Mouse (Mus musculus) T-helper 2 cell (primary cell): ENCODE results near the gene Anapc5.

ENCODE experiments used
- in situ Hi-C: fragments of 300-600 bp; cut with MboI, MseI; formaldehyde crosslinking; loops from one replicate; pipeline ENCODE4 v1.15.1; 2025; ENCODE audit warnings: high pct_unique_total_duplicates

The Anapc5 gene

GRCm38 (mm10) chr5:122820777-122821523 is at the start of gene Anapc5:
Gene Anapc5, minus strand, starts transcription at chr5:122821339.
- in situ Hi-C loops, result loop anchor here (10.0 kb wide), 1 partner anchor 1084 kb away; the partner anchor contains the start of gene Denr

GRCm38 (mm10) chr5:122863053-122863452 is 41.9 kb upstream of the Anapc5 start:
- in situ Hi-C loops, result no loop called here

DNA sequence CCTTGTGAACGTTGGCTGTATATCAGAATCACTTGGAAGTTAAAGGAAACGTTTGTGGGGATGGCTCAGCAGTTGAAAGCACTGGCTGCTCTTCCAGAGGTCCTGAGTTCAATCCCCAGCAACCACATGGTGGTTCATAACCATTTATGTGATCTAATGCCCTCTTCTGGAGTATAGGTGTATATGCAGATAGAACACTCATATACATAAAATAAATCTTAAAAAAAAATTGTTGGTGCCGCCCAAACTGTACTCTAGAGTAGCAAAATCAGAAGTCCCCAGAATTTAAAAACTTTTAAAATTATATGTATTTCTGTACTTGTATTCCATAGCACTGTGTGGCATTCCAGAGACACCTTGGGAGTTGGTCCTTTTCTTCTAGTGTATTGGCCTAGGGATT is 34.7 kb upstream of the Anapc5 start:
- in situ Hi-C loops, result loop anchor here (10.0 kb wide), 1 partner anchor 809 kb away; no protein-coding TSS in a partner anchor

DNA sequence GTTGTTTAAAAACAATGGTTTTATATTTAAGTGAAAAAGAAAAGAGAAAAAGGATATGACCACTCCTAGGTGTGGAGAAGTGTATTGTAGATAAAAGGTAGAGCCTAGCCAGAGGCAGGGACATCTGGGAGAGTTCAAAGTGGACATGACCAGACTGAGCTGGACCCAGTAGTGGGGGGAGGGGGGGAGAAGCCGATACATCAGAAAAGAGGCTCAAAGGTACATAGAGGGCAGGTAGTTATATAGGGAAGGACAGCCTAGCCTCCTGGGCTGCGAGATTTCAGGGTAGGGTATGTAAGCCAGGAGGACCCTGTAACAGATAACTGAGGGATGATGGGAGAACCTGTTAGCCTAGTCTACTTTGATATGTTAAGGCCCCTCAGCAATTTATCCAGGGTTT is 31.5 kb upstream of the Anapc5 start:
- in situ Hi-C loops, result loop anchor here (10.0 kb wide), 1 partner anchor 812 kb away; no protein-coding TSS in a partner anchor

DNA sequence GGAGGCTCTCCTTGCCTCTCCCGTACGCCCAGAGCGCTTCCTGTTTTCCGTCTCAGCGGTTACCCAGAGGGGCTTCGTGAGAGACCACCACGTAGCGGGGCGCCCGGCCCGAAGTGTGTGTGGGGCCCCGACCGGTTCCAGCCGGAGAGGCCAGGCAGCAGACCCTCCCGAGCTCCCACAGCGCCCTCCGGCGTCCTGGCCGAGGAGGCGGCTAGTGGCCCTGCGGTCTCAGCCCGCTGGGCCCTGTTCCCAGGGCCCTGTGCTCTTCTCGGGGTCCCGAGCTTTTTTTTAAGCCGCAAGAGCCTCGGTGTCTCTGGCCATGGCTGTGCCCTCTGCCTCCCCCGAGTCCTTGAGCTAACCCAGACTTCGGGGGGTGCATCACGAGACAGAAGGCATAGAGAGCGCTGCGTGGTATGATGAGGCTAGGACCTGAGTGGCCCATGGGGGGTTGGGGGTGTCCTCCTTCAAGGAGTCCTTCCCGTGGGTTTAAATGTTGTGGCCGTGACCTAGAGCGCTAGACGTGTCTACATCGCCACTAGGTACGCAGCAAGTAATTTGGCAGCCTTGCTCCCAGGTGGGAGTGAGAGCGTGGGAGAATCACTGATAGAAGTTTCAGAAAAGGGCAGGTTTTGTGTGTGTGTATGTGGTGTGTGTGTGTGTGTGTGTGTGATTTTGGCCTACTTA is 29.3 kb upstream of the Anapc5 start:
- in situ Hi-C loops, result loop anchor here (10.0 kb wide), 1 partner anchor 814 kb away; no protein-coding TSS in a partner anchor

- in situ Hi-C loops, result loop anchor here (10.0 kb wide), 1 partner anchor 815 kb away; no protein-coding TSS in a partner anchor
Observed at GRCm38 (mm10) chr5:122849521-122850318, 28.6 kb upstream of the Anapc5 start, which contains the start of gene Rnf34. Gene Rnf34, plus strand, starts transcription at chr5:122850048.

GRCm38 (mm10) chr5:122843799-122844198 is 22.7 kb upstream of the Anapc5 start:
- in situ Hi-C loops, result no loop called here

- in situ Hi-C loops, result no loop called here
Observed at GRCm38 (mm10) chr5:122841126-122841525, 20.0 kb upstream of the Anapc5 start.

DNA sequence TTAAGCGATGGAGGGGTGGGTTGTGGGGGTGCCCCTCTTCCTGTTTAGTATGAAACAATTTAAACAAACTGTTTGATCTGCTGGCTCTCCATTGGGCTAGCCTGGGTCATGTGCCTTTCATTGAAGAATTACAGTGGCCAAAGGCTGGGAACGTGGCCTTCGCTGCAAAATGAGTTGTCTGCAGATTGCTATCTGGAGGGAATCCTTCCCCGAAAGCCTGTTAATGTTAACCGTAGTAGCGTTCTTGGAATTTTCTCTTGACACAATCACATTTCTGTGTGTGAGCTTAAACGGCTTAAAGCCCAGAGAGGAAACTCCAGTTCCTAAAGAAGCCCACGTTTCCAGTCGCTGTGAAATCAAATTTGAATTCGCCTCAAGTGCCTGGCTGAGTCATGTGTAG is 11.9 kb upstream of the Anapc5 start:
- in situ Hi-C loops, result no loop called here

GRCm38 (mm10) chr5:122832536-122832935 is 11.4 kb upstream of the Anapc5 start:
- in situ Hi-C loops, result no loop called here

GRCm38 (mm10) chr5:122825099-122825498 is 4.0 kb upstream of the Anapc5 start:
- in situ Hi-C loops, result loop anchor here (10.0 kb wide), 1 partner anchor 1080 kb away; the partner anchor contains the start of gene Denr

- in situ Hi-C loops, result loop anchor here (10.0 kb wide), 1 partner anchor 1080 kb away; the partner anchor contains the start of gene Denr
Observed at GRCm38 (mm10) chr5:122824450-122824849, 3.3 kb upstream of the Anapc5 start.

GRCm38 (mm10) chr5:122823976-122824375 is 2.8 kb upstream of the Anapc5 start:
- in situ Hi-C loops, result loop anchor here (10.0 kb wide), 1 partner anchor 1081 kb away; the partner anchor contains the start of gene Denr

DNA sequence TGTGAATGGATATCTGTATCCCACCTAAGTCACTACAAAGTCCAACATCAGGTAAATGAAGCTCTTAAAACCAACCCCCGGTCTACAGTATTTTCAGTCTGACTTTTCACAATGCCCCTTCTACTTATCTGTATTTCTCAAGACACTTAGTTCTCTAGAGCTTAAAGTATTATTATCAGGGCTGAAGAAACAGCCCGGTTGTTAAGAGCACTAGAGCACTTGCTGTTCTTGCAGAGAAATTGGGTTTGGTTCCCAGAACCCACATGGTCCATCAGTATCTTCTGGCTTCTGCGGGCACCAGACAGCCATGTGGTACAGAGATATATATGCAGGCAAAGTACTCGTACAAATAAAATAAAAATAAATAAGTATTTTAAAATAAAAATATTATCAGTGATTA is 1.3 kb upstream of the Anapc5 start:
- in situ Hi-C loops, result loop anchor here (10.0 kb wide), 1 partner anchor 1082 kb away; the partner anchor contains the start of gene Denr

DNA sequence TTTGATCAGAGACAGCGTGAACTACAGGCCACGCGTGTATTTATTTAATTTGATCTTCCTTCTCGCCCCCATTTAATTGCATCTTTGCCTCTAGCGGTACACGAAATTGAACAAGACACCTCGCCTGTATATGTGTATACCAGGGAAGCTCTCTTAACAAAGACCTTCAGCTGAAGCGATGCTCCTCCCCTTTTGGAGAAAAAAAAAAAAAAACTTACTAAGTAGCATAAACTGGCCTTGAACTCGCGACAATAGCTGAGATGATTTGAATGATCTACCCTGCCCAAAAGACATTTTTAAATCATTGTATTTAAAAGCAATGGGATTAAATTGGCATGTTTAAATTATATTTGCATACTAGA is 366 bp upstream of the Anapc5 start:
- in situ Hi-C loops, result loop anchor here (10.0 kb wide), 1 partner anchor 1083 kb away; the partner anchor contains the start of gene Denr

DNA sequence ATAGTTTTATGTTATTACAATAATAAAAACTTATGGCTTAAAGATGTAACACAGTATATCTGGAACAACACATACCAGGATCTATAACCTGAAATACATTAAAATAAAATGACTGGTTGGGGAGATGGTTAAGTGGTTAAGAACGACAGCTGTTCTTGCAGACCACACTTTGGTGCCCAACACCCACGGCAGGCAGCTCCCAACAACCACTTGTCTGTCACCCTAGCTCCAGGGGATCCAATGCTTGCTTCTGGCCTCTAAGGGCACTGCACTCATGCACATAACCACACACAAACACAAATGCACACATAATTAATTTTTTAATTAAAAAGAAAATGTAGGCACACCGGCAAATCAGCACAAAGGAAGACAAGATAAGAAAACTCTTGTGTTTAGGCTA is 8.4 kb downstream of the Anapc5 start:
- in situ Hi-C loops, result no loop called here

DNA sequence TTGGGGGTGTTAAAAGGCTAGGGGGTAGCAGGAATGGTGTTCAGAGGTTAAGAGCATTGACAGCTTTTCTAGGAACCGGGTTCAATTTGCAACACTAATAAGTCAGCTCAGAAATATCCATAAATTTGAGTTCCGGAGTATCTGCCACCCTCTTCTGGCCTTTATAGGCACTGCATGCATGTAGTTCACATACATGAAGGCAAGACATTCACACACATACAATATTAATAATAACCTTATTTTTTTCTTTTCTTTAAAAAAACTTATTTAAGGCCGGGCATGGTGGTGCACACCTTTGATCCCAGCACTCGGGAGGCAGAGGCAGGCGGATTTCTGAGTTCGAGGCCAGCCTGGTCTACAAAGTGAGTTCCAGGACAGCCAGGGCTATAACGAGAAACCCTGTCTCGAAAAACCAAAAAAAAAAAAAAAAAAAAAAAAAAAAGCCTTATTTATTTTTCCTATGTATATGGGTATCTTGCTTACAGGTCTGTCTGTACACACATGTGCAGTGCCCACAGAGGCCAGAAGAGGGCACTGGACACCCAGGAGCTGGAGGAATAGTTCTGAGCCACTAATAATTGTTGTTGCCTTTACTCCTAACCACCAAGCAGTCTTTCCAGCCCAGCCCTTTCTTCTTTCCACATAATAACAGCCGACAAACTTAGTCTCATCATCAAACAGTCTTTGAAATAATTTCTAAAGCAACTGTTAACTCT is 9.6 kb downstream of the Anapc5 start:
- in situ Hi-C loops, result no loop called here

- in situ Hi-C loops, result no loop called here
Observed at GRCm38 (mm10) chr5:122805503-122805902, 15.6 kb downstream of the Anapc5 start.

GRCm38 (mm10) chr5:122802706-122803105 is 18.4 kb downstream of the Anapc5 start:
- in situ Hi-C loops, result no loop called here

DNA sequence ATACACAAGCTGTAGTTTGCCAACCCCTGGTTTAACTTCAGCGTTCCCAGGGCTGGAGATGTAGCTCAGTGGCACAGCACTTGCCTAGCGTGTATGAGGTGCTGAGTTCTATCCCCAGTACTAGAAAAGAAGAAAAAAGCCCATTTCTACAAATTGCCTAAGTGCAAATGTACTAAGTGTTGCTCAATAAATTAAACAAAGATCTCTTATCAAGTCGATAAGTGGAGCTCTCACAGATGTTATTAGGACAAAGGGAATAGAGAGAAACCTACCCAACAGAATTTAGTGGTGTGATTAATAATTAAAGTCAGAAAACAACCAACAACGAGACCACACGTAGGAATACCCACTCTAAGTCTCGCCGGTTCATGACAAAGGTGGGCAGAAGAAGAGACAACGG is 19.5 kb downstream of the Anapc5 start:
- in situ Hi-C loops, result no loop called here
